Mouse (Mus musculus) c-Kit-positive CD71-positive TER-119-negative erythroid progenitor cells, embryonic 14.5 days (primary cell): ENCODE results near the gene Tbc1d2b.

Source experiments
- DNase-seq: peaks from one replicate; pipeline ENCODE4 v3.0.0-alpha.2; 2013; ENCODE audit warnings: low read depth

The Tbc1d2b gene

DNA sequence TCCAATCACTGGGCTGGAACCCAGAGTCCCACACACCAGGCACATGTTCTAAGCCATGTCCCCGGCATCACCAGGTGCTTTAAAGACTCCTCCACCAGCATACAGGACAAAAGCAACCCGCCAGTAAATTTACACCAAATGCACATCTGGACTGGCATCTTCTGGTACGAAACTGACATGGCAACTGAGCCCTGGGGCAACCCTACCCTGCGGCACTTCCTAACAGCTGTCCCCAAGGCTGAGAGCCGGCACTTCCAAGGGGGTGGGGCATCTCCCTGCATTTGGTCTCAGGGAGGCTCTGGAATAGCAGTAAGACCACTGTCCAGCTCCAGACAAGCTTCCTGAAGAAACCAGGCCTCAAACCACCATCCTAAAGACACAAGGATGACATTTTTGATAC, 67.4 kb downstream of the Tbc1d2b start:
- DNase-seq, result no peak

DNA sequence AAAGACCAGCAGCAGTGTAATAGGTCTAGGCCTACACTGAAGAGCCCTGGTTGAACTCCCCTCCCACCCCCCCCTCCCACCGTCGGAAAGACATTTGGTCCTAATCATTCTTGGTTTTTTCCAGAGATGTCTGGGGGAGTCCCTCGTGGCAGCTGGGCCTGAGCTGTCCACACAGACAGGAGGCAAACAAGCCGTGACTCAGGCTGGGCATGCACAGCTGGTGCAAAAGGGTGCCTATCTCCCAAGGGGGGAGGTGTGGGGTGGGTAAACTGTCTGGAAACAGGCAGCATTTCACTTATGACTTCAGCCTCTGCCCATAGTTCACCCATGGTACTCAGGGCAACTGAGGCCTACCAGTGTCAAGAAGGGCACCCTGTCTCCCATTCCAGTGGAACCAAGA, 69.1 kb downstream of the Tbc1d2b start:
- no peak for DNase-seq

DNA sequence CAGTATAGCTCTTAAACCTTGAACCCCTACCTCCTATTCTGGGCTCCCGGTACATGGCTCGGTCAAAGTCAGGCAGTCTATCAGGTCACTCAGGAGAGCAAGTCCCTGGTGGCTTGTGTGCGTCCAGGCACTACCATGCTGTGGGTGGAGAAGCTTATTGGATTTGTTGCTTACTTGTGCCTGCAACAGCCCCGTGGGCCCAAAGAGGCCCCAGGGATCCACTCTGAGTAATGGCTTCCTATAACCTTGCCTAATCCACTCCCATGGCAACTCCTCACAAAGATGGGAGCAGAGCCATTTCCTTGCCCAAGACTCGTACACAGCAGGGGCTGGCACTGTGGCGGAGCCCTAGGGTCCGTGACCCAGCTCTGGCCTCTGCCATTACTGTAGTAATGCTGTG, 69.5 kb downstream of the Tbc1d2b start:
- DNase-seq, result no peak

DNA sequence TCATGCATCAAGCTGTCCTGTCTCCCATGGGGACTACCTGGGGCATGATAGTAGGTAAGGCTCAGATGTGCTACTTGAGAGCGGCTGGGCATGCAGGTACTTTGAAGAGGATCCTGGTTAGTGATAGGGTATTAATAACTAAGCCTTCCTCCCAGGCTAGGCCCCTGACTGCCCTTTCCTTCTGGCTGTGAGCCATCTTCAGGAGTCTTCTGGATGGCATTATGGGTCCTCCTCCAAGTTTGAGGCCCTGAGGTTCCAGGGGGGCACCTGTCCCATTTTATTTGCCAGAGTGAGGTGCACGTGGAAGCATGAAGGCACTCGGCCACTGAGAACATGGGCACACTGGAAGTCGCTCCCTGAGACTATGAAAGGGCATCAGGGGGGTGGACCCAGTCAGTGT, 70.1 kb downstream of the Tbc1d2b start:
- DNase-seq, result no peak

DNA sequence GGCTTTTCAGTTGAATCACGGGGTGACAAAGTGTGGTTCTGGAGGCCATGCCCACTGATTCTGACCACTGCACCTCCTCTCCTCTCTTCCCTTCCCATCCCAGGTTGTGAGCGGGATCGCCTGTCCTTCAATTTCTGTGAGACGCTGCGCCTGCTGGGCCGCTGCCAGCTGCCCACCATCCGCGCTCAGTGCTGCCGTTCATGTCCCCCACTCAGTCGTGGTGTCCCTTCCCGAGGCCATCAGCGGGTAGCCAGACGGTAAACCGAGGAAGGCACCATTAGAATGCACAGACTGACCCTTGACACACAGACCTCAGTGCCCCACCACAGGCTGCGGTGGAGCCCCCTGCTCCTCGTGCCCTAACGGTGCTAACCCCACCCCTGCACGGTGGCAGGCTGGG, 71.0 kb downstream of the Tbc1d2b start:
- DNase-seq, result no peak

DNA sequence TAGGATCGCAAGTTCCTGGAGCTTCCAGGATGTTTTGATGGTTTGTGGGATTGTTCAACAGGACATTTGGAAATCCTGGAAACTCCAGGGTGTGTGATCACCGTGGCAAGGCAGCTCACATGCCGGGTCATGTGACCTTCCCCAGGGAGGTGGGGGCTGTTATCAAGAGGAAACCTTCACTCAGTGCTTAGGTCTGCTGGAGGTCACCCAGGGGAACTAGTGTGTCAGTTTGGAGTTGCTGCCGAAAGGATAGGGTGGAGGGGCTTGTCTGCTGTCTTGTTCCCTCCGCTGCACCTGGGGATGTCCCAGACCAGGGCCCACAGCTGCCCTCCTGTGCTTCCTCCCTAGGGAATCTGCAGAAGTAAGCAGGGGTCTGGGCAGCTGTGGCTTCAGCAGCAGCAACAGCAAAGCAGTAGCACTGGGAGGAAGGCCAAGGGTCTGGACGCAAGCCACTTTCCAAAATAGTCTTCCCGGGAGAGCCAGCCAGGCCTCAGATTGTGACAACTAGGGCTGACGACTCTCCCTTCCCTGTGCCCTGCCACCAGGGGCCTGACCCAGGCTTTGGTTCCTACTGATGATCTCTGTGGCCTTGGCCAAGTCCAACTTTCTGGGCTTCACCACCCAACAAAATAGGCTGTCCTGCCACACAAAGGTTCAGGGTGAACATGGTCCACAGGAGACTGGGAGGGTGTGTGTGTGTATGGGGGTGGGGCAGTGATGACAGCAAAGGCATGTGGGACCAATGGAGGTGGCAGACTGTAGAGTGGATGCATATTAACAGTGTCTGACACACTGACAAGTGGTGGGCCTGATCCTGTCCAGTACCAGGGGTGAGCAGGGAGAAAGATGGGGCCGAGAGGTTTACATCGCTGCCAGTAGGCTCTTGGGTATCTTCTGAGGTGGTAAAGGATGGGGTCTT, 71.8 kb downstream of the Tbc1d2b start:
- no peak for DNase-seq

DNA sequence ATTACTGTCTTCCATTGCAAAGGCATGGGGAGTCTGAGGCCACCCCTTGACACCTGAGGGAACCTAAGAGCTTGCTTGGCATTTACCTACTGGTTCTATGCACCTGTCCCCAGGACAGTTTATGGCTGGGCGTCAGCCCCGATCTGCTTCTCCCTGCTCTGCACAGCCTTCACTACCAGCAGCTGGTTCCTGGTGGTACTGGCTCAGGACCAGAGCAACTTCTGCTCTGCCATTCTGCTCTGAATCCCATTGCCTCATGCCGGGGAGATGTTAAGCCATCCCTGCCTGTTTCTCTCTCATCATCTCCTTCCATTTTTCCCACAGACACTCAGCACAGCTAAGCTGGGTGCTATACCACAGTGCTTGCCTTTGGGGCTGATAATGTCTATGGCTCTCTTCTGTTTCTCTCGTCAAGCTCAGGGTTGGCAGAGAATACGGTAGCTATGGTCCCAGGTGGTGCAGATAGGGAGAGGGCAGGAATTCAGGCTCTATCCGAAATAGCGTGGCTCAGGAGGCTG, 72.7 kb downstream of the Tbc1d2b start:
- no peak for DNase-seq

DNA sequence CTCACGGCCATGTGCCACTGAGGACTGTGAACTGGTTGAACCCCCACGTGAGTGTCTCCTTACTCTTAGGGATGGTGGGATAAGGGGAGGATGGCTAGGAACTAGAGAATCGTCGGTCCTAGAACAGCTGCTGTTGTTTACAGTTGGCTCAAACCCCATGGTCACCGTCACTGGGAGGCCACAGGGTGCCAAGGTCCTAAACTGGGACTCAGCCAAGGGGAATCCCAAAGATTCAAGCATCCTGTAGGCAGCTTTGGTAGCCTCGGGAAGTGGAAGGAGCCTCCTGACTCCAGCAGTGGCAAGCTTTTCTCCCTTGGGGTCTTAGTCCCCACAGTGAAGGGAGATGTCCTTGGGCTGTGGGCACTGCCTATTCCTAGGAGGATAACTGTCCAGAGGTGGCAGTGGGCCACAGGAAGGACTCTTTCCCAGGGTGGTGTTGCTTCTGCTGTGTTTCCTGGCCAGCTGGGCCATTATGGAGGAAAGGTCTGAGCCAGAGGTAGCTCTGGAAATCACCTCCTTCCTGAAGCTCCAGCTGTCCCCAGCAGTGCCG, 73.4 kb downstream of the Tbc1d2b start:
- DNase-seq, result no peak

DNA sequence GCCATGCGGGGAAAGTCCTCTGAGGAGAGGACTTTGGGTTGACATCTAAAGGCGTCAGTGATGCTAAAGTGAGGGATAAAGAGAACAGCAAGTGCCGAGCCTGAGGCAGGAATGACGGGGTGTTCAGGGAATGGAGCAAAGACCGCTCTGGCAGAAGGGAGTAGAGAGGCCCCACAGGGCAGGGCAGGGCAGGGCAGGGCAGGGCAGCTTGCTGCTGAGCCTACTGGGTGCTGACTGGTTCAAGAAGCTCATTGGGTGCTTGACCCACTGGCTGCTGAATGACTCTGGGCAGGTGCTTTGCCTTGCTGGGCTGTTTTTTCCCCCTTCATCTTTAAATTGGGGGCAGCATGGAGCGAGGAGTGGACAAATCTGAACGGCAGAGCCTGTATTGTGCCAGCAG, 74.3 kb downstream of the Tbc1d2b start:
- no peak for DNase-seq

DNA sequence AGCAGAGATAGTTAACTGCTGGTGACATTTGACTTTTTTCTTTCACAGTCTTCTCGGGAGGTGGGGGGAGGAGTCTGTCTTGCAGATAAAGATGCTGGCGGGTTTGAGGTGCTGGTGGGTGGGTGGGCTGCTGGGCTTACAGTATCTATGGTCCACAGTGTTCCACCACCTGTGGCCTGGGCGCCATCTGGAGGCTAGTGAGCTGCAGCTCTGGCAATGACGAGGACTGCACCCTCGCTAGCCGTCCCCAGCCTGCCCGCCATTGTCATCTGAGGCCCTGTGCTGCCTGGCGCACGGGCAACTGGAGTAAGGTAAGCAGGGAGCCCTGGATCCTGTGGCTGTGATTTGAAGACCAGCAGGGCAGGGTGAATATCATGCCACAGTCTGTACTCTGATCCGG, 75.6 kb downstream of the Tbc1d2b start:
- no peak for DNase-seq

DNA sequence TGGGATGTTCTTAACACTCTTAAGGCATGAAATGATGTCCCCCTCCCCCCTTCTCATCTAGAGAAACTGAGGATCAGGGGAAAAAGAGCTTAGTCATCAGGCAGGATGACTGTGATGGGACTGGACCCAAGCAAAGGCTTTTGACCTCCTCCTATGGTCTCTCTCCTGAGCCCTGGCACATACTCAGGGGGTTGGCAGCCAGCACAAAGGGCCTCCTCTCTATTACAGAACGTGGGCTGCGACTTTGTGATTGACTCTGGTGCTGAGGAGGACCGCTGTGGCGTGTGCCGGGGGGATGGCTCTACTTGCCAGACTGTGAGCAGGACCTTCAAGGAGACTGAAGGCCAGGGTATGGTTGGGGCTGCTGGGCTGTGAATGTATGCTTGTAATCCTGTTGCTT, 81.2 kb downstream of the Tbc1d2b start:
- no peak for DNase-seq

DNA sequence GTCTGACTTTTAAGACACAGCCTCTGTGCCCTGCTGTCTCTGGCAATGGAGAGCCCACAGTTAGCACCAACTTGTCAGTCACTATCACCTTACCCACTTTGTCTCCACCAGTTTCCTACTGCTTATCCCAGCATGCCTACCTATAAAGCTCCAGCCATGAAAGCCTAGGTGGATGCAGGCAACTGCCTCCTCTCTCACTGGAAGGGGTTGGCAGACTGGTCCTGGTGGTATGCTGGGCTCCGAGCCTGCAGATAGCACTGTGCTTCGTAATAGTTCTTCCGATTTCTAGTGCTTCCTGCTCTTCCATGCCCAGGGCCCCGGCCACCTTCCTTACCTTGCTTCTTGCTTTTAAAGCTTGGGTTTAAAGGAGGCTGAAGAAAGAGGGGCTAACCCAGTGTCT, 81.7 kb downstream of the Tbc1d2b start:
- no peak for DNase-seq

DNA sequence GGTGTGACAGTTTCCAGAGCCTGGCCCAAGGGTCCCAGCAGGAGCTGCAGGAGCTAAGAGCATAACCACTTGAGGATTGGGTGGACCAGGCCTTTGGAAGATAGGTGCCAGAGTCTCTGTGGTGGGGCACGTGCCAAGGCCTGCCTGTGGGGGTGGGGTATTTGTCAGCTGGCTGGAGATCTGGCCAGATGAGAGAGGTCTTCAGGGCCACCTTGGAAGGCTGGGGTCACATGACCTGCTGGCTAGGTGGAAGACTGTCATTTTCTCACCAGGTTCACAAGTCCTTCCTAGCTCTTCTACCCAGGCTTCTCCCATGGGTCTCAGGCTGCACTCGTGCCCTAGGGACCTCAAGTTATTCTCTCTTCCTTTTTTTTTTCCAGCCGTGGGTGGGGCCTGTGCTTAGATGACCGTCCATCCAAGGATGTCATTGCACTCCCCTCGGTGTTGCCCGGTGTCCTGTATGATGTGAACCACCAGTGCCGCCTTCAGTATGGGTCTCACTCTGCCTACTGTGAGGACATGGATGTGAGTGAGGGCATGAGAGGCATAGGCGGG, 85.2 kb downstream of the Tbc1d2b start:
- DNase-seq, result no peak

DNA sequence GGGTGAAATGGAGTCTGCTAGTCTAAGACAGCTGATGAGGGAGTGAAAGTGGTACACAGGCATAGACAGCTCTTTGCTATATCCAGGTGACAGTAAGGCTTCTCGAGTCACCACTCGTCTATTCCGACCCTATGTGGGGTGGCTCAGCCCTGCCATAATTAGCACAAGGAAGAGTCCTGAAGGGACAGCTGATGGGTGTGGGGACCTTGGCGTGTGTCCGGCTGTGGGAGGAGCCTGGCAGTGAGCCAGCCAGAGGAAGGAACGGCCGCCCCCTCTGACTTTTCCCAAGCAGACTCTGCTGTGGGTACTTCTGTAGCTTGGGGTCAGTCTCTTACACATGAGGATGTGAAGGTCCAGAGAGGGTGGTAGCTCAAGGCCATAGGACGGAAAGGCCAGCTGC, 86.5 kb downstream of the Tbc1d2b start:
- DNase-seq, result no peak

DNA sequence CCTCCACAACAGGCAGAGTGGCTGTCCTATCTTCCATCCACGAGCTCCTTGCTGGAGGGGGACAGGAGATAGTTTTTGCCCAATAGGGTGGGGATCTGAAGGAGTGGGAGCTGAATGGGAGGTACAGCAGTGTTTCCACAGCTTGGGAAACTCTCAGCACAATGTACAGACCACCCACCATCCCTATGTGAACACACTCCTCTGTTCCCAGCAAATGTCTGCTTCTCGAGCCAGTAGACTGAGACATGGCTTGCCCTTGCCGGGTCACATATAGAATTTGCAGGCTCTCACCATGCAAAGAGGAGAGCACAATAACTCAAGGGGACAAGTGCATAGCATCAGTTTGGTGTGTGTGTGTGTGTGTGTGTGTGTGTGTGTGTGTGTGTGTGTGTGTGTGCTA, 87.1 kb downstream of the Tbc1d2b start:
- DNase-seq, result no peak

DNA sequence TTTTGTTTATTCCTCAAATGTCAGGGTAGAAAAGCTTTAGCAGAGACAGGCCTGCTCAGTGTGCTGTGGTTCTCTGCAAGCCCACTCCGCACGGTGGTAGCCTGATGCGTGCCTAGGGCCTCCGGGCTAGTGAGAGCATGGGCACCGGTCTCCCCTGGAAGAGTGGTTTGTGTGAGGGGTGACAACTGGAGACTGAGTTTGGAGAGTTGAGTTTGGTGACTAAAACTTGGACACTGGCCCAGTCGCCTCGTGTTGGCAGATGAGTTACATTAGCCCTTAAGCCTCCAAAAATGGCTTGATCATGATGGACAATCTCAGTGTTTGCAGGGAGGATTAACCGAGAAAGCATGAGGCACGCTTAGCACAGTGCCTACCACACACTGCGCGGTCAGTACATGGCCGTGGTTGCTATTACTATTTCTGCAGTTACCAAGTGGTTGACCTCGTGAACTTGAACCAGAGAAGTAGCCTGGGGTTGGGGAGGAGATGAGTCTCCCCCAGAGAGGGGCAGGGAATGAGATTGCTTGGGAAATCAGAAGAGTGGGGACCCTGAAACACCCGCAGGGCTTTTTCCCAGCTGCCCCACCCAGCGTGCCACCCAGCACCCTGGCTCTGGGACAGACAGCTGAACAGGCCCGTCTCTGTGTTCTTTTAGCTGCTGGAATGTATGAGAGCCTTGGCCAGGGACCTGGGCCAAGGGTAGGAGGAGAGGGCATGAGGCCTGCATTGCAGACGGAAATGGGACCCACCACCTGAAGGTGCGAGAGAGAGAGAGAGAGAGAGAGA, 87.8 kb downstream of the Tbc1d2b start:
- DNase-seq, result no peak

DNA sequence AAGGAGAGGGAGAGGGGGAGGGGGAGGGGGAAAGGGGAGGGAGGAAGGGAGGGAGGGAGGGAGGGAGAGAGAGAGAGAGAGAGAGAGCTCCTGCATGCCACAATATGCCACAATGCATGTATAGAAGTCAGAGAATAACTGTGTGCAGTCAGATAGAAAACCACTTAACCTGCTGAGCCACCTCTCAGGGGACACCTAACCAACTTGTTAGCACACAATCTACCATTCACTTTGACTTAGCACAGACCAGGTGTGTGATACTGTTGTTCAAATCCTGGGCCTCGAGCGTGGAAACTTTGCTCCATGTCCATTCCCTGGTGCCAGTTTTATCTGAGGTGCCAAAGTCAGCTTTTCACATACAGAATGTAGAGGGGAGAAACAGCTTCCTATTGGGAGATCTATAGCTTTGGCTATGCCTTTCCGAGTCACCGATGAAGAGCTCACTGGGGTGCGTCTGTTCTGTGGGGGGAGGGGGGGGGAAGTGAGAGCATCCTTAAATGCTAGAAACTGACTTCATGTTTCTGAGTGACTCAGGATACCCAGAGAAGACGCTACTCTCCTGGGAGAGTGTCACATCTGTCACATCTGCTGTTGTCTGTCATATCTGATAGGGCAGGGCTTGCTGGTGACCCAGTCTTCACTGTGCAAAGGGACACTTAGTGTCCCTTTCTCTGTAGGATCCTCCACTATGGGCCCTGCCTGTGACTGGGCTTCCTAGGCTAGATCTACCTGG, 88.8 kb downstream of the Tbc1d2b start:
- DNase-seq, result no peak

DNA sequence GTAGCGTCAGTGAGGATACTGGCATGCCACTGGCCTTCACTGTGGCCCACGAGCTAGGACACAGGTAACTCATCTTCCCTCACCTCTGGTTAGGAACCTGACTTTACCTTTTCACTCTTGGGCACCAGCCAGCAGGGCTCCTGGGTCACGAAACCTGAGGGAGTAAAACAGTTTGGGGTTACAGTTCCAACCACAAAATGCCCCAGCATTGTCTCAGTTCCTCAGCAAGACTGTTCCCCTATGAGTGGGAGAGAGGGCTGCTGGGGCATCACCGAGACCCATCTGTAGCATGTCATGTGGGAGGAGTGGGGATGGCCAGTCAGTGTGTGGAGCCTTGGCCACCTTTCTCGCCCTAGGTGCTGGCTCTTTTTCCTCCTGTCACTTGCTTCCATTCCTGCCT, 91.2 kb downstream of the Tbc1d2b start:
- no peak for DNase-seq

DNA sequence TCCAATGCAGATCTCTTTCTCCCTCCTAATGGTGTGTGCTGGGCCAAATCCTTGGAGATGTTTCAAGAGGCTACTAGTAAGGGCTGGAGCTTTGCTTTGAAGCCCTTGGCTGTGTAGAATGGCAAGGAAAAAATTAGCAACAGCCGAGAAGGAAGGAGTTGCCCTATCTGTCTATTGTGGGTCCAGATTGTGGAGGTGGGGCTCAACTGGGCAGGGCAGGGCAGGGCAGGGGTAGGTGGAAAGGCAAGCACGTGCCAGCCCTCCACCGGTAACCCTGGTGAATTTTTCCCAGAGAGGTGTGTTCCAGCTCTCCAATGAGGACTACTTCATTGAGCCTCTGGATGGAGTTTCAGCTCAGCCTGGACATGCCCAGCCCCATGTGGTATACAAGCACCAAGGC, 97.3 kb downstream of the Tbc1d2b start:
- no peak for DNase-seq

DNA sequence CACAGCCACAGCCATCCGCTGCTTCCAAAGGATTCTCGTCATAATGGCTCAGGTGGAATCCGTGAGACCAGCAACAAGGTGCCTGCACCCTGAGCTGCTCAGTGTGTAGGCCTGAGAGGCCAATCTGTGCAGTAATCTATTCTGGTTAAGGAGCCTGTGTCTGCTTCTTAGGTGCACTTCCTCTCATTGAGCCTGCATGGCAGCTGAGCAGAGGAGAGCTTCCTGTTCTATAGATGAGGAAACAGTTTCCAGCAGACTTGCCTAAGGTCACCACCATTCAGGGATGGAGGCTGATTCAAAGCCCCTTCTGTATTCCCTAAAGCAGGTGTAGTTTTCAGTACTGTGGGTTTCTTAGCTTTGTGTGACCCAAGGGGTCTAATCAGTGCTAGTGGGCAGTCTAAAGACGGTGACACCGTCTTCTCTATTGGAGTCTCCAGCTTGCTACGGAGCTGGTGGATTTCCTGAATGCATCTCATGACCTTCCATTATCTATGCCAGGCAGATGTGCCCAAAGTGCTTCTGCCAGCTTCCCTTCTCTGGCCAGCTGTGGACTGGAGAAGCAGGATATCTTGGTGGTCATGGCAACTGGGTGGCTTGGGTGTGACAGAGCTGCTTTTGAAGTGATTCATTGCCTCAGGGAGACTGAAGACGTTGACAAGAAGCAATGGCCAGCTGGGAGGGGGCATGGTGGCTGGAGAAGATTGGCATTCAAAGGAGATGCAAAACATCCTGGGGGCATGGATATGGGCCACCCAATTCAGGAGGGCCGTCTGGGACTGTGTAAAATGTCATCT, 97.9 kb downstream of the Tbc1d2b start:
- no peak for DNase-seq

DNA sequence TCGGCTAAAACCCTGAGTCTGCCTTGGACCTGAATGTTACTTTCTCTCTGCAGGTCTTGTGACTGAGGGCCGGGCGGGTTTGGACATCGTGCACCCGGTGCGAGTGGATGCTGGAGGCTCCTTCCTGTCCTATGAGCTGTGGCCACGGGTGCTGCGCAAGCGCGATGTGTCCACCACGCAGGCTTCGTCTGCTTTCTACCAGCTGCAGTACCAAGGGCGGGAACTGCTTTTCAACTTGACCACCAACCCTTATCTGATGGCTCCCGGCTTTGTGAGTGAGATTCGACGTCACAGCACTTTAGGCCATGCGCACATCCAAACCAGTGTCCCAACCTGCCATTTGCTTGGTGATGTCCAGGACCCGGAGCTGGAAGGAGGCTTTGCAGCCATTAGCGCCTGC, 99.2 kb downstream of the Tbc1d2b start:
- DNase-seq, result no peak
